Mouse (Mus musculus) layer of hippocampus, adult 8-10 months (tissue): ENCODE measurements around the gene Rilpl1. TPM values are rescaled to one million over a fixed set of nuclear protein-coding genes. Genes with fewer than 3 reads are reported as not detected.
A peak's percentile ranks its signal among the peaks of the same experiment; 100 is the strongest.
"Not testable (repeated sequence)": the region's sequence is repeated elsewhere in the genome, so short reads cannot be mapped to it uniquely, and the experiment has no call there.

Experiments used
- DNase-seq, 2 experiments: peaks; one replicate each; pipeline ENCODE4 v3.0.0; 2022; ENCODE audit warnings: low spot score in 2 of 2
- total RNA-seq, 4 experiments: library from RNA; stranded (reverse); gene quantifications; 2 replicates each; pipeline ENCODE4 v1.2.4; 2022

Gene Rilpl1
- total RNA-seq, 4 experiments from 2014 or later: 67.1 to 69.2 (median 68.8) TPM

GRCm38 (mm10) chr5:124495547-124495946 is 35.6 kb downstream of the Rilpl1 start:
- DNase-seq: no peak

DNA sequence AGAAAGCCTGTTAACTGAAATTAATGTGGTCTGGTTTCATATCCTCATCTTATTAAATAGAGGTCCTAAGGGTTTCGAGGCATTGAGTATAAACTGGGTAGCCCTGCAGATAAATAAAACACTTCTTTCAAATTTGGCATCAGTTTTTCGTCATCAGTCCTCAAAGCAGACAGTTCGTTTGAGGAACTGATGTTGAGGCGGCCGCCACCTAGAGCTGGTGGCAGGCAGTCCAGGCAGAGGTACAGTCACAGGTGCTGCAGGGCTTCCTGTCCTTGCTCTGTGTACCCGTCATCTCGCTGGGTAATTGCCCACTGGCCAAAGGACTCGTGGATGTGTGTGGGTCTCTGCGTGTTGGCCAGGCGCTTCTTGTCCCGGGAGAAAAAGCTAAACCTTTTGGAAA is 37.7 kb downstream of the Rilpl1 start:
- no peak for DNase-seq

DNA sequence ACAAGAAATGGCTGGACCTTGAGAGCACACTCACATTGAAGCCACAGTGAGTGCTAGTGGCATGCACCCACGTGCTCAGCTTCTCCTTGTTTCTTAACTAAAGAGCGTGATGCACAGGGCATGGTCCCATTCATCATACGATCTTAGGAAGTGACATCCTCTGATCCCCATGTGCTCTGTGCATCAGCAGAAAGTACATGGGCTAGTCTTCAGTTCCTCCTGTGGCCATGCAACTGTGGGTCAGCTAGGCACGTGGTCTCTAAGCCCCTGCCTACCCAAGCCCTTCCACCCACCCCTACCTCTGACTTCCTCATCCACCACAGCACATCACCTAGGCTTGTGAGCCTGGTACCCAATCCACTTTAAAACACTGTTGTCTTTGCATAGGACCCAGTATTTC is 38.6 kb downstream of the Rilpl1 start:
- no peak for DNase-seq

GRCm38 (mm10) chr5:124491732-124492131 is 39.5 kb downstream of the Rilpl1 start:
- no peak for DNase-seq

DNA sequence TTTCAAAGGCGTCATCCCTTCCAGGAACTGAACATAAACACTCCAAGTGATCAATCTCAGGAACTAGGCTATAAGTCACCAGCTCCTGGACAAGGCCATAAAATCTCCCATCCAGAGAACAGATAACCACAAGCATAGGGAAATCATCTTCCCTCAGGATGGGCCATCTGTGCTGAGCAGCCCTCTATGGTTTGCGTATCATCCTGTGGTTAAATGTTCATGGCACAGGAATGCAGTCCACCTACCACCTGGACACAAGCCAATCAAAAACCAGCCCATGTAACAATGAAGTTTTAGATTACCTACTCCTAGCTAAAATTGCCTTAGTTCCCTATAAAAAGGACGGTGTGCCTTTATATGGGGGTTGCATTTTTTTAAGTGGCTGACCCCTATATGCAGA is 42.3 kb downstream of the Rilpl1 start:
- DNase-seq: no peak

GRCm38 (mm10) chr5:124485654-124486053 is 45.5 kb downstream of the Rilpl1 start:
- no peak for DNase-seq

DNA sequence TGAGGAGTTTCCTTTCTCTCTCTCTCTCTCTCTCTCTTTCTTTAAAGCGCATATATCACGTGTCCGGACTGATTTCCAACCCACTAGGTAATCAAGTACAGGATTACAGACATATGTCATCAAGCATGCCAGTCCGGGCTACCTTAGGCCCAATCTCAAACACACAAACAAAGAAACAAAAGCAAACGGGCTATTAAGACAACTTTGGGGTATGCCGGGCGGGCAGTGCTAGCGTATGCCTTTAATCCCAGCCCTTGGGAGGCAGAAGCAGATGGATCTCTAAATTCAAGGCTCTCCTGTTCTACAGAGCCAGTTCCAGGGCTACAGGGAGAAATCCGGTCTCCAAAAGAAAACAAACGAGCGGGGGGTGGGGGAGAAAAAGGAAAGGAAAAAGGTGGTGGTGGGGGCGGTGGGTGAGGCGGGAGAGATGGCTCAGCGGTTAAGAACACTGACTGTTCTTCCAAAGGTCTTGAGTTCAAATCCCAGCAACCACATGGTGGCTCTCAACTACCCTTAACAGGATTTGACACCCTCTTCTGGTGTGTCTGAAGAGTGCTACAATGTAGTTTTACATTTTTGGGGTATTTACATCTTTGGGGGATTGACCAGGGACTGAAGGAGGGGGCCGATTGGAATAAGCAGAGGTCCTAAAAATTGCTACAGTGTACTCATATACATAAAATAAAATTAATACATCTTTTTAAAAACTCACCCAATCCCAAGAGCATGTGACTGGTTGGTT is 47.4 kb downstream of the Rilpl1 start:
- DNase-seq: no peak

- peak; percentile 77 to 87 for DNase-seq
These were observed 48.1 kb downstream of the Rilpl1 start, which contains the start of gene Snrnp35 for GRCm38 (mm10) chr5:124482966-124483654. TSS of gene Snrnp35 (plus strand) at chr5:124483134.

GRCm38 (mm10) chr5:124482436-124482965 is 48.7 kb downstream of the Rilpl1 start:
- DNase-seq: no peak

DNA sequence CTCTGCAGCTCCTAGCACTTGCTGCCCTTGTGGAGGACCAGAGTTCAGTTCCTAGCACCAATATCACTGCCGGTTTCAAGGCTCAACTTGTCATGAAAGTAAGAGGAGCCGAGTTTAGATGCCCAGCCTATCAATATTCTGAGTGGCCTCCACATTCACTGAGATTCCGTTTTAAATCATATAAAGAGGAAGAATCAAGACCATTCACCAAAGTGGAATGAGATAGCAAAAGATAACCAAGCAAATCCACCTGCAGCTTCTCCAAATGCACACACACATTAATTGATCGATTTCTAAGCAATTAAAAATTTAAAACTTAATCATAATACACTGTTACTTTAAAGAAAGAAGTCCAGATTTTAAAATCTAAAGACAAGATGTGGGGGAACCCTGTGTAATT is 49.5 kb downstream of the Rilpl1 start:
- DNase-seq: no peak

- DNase-seq: no peak
These were observed 51.1 kb downstream of the Rilpl1 start for GRCm38 (mm10) chr5:124480119-124480518.

- no peak for DNase-seq
These were observed 52.4 kb downstream of the Rilpl1 start for GRCm38 (mm10) chr5:124478873-124479204.

GRCm38 (mm10) chr5:124470591-124471171 is 60.5 kb downstream of the Rilpl1 start:
- DNase-seq: no peak

- DNase-seq: no peak
These were observed 61.7 kb downstream of the Rilpl1 start for GRCm38 (mm10) chr5:124469486-124469885.

- DNase-seq: no peak
These were observed 62.8 kb downstream of the Rilpl1 start for GRCm38 (mm10) chr5:124468365-124468764.

- no peak for DNase-seq
These were observed 63.4 kb downstream of the Rilpl1 start for GRCm38 (mm10) chr5:124467766-124468165.

DNA sequence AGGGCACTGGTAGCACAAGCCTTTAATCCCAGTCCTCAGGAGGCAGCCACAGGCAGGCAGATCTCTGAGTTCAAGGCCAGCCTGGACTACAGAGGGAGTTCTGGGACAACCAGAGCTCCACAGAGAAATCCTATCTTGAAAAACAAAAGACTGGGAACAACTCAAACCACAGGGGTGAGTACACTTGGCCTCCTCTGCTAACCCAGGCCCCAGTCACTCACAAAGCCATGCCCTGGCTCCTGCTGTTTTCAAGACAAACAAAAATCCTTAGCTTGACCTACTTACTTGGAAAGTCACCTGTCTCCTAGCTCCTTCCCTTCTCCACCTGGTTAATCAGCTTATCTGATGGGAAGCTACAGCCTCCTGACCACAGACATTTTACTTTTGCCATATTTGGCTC is 66.3 kb downstream of the Rilpl1 start:
- no peak for DNase-seq

DNA sequence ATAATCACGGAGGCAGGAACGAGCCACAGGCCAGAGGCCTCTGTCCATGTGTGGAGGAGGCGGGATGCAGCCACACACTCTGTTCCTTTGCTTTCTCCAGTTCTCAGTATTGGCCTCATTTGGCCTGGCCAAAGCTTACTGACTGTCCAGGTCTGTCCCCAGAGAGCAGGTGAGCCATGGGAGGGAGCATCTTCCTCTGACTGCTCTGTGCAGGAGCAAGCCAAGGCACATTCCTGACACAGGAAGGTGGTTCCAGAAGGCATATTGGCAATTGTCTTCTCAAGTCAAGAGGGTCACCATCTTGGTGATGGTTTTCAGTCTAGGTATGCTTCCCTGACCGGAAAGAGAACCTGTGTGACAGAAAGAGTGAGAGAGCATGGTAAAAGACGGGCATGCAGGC is 67.7 kb downstream of the Rilpl1 start:
- DNase-seq: no peak

DNA sequence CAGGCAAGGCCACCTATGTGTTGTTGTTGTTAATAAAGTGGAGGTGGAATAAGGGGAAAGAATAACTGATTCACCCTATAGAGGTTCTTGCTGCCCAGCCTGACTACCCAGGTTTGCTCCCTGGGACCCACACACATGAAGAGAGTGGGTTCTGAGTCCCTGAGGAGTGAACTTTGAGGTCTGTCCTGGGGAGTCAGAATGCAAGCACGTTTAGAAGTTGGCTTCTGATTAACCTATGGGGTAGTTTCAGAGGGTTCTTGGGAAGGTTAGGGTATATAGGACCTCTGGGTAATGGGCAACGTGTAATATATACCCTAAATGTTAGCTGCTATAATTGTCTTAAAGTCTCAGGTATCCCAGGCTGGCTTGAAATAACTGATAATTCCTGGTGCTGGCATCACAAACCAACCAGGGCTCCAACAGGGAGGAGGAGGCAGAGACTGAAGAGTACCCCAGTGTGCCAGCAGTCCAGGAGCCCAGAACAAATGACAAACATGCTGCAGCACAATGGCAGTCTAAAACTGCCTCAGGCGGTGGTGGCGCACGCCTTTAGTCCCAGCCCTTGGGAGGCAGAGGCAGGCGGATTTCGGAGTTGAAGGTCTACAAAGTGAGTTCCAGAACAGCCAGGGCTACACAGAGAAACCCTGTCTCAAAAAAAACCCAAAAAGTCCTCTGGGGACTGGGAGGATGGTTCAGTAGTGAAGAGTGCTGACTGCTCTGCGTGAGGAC is 68.7 kb downstream of the Rilpl1 start:
- DNase-seq: no peak

- not testable (repeated sequence) for DNase-seq
These were observed 70.3 kb downstream of the Rilpl1 start for GRCm38 (mm10) chr5:124460922-124461321.

- no peak for DNase-seq
These were observed 74.4 kb downstream of the Rilpl1 start for GRCm38 (mm10) chr5:124456762-124457161.

DNA sequence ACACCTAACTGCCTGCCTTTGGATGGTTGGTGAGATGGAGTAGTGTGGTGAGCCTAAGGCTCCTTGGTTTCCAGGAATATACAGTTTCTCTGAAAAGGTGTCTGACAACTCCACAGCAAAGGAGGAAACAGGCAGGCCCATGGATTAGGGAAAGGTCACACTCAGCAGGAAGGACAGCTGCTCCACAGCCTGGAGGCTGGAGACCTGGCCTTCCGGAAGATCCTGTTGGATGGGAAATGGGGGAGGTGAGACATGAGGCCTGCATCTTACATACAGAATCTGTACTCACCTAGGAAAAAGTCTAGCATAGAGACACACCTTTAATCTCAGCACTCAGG is 77.1 kb downstream of the Rilpl1 start:
- no peak for DNase-seq
